Mouse (Mus musculus): Measurements from ENCODE around the gene Fuk.
A peak's percentile ranks its signal among the peaks of the same experiment; 100 is the strongest.
"Not testable (repeated sequence)": the region's sequence is repeated elsewhere in the genome, so short reads cannot be mapped to it uniquely, and the experiment has no call there.

Gene Fuk

DNA sequence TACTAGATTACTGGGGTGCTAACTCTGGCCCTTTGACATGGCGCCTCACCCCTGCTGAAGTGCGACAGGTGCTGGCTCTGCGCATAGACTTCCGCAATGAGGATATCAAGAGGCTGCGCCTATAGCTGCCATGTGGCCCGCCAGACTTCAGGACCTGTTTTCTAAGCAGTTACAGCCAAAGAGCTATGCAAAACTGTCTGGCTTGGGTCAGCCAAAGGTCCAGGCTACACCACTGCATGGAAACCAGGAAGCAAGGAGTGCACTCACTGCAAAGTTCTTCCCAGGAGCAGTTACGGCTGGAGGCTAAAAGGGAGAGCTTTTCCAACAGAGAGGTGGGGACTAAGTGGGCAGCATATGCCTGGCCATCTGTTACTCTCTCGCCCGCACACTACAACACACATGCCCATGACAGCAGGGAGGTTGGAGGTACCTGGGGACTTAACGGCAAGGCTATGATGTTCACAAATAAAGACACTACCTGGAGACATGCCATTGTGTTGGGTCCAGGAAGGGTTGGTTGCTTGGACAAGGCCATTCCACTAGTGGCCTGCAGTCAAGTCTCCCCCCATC lies 20.5 kb downstream of the Fuk start:
- DNase-seq (ENCODE audit: low read depth in 1 of 2, low spot score in 2 of 2) = no peak

DNA sequence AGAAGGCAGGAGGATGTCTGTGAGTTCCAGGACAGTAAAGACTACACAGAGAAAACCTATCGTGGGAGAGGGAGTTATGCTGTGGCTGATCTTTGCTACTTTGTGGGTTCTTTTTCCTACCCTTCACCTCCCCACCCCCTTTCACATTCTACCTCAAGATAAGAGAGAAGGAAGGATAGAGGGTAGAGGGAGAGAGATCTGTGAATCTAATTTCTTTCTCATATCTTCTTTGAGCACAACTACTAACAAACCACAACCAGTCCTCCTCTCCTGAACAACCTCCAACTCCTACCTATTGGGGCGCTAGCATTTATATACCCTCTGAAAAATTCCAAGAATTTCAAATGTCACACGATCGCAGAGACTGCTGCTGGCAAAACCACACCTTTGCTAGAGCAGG lies 24.4 kb downstream of the Fuk start:
- no peak for DNase-seq (ENCODE audit: low read depth in 1 of 2, low spot score in 2 of 2)

DNA sequence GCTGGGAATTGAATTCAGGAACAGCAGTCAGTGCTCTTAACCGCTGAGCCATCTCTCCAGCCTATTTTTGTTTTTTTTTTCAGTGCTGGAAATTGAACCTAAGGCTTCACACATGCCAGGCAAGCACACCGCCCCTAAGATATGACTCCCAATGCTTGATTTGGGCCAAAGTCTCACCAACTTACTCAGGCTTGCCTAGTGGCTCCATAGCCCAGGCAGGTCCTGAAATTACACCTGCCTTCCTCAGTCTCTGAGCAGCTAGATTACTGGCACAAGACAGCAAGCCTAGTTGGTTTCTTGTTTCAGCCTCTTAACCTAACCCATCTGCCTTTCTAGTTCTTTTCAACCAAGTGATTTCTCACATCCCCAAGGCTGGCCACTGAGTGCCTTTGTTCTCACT lies 31.8 kb downstream of the Fuk start:
- DNase-seq (ENCODE audit: low read depth in 1 of 2, low spot score in 2 of 2) = no peak

DNA sequence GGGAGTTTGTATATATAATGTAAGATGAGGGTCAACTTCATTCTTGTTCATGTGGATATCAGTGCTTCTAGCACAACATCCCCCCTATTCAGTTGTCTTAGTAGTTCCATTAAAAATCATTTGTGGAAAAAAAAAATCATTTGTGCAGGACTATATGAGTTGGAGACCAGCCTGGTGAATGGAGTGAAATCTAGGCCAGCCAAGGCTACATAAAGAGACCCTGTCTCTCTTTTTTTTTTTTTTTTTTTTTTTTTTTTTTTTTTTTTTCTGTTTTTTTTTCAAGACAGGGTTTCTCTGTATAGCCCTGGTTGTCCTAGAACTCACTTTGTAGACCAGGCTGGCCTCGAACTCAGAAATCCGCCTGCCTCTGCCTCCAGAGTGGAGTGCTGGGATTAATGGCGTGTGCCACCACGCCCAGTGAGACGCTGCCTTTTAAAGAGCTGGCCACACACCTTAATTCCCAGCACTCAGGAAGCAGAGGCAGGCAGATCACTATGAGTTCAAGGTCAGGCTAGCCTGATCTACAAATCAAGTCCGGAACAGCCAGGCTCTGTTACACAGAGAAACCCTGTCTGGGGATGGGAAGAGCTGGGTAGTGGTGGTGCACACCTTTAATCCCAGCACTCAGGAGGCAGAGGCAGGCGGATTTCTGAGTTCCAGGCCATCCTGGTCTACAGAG lies 40.8 kb downstream of the Fuk start:
- DNase-seq (ENCODE audit: low read depth in 1 of 2, low spot score in 2 of 2) = not testable (repeated sequence)

DNA sequence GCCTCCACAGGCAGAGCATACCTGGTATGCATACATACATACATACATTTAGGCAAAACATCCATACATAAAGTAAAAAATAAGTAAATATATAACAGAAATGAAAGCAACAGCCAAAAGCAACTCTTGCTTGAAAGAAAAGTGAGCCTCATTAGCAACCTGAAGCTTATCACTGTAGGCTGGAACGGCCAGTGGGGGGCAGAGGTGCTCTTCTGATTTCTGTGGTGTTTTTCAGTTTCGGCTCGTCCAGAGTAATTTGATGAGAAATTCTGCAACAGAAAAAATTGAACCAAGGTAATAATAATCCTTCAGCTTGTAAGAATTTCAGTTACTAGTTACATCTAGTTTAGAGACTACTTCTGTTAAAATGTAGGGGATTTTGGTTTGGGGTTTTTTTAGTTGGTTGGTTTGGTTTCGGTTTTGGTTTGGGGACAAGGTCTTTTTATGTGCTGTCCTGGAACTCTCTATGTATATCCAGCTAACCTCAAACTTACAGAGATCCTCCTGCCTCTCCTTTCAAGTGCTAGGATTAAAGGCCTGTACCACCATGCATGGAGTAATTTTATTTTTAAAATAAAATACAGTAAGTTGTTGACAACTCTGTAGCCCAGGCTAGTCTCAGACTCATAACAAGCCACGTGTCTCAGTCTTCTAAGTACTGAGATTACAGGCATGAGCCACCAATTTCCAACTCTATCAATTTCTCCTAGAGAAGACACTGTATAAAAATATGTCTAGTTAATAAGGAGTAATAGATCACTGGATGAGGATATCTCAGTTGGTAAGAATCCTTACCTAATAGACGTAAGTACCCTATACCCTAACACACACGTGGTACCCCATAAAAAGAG lies 42.4 kb downstream of the Fuk start:
- DNase-seq (ENCODE audit: low read depth in 1 of 2, low spot score in 2 of 2) = no peak

DNA sequence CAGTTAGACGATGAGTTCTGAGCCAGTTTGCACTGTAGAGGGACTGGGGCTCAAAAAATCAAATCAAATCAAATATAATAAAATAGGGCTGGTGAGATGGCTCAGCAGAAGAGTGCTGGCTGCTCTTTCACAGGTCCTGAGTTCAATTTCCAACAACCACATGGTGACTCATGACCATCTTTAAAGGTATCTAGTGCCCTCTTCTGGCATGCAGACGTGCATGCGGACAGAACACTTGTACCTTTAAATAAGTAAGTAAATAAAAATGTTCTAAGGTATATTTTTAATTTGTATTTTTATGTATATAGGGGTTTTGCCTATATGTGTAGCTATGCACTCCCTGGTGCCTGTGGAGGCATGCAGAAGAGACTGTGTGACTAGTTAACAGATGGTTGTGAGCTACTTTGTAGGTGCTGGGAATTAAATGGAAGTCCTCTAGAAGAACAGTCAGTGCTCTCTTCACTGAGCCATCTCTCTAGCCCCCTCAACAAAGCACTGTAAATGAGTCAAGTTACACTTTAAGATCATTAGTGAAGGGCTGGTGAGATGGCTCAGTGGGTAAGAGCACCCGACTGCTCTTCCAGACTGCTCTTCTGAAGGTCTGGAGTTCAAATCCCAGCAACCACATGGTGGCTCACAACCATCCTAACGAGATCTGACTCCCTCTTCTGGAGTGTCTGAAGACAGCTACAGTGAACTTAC lies 45.4 kb downstream of the Fuk start:
- no peak for DNase-seq (ENCODE audit: low read depth in 1 of 2, low spot score in 2 of 2)

DNA sequence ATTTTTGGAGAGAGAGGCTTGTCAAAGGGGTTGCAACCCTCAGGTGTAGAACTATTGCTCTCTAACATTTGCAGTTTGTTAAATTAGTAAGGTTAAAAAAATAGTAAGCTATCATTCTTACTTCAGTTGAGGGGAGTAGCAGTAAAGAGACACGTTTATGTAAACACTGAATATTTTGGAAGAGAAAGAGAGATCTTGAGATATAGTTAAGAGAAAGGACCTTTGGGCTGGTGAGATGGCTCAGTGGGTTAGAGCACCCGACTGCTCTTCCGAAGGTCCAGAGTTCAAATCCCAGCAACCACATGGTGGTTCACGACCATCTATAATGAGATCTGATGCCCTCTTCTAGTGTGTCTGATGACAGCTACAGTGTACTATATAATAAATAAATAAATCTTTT lies 46.2 kb downstream of the Fuk start:
- DNase-seq (ENCODE audit: low read depth in 1 of 2, low spot score in 2 of 2) = not testable (repeated sequence)

DNA sequence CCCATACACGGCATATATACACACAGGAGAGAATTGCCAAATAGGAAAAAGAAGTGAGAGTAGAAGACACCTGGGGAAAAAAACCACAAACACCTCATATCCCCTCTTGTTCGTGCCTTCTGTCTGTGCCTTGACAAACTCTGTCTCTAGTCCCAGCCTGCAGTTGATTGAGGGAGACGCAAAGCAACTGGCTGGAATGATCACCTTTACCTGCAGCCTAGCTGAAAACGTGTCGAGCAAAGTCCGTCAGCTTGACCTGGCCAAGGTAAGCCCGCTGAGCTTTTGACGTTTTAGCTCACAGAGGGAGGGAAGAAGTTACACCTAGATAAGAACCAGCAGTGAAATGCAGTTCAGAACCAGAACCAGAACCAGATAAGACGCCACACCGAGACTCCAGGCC lies 51.1 kb downstream of the Fuk start:
- no peak for DNase-seq (ENCODE audit: low read depth in 1 of 2, low spot score in 2 of 2)

DNA sequence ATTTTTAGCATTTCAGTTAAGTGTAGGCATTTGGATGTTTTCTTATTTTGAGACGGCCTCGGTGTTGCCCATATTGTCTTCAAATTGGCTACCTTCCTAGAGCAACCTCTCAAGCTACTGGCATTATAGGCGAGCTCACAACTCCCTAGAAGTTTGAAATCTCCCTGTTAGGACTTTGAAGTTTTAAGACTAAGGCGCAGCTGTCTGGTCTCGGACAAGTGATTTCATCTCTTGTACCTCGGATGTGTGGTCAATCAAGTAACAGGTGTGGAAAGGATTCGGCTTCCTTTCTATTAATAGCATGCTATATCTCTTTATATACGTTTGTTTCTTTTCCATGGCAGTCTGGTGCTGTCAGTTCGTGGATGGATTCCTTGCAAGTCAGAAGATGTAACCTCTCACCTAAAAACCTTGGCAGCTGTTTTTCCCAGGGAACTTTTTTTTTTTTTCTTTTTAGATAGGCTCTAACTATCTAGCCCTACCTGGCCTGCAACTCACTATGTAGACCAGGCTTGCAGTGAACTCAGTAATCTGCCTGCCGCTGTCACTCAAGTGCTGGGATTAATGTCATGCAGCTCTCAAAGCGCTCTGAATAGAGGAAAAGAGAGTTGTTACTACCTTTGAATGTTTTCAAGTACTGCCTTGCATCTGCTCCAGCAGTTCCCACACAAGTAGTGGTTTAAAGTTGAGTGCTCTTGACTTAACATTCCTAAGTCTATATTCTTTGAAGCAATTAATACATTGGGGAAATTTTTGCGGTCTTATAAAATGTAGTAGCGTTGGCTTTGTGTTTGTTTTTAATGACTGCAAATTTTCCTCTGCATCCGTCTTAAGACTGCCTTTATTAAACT lies 54.4 kb downstream of the Fuk start:
- DNase-seq (ENCODE audit: low read depth in 1 of 2, low spot score in 2 of 2) = no peak

DNA sequence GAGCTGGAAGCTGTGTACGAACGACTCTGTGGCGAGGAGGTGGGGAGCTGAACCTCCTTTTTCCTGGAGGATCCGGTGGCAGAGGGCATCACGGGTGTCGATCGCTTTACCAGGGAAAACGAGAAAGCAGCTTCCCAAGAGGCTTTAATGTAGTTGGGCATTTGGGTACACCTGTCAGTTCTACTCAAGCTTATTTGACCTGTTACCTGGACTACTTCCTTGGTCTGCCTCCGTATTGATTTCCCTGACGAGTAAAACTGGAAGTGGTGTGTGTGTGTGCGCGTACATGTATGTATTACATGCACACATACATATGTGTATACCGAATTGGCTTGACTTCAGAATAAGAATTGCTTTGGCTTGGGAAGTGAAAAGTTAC lies 55.1 kb downstream of the Fuk start:
- DNase-seq (ENCODE audit: low read depth in 1 of 2, low spot score in 2 of 2) = no peak

DNA sequence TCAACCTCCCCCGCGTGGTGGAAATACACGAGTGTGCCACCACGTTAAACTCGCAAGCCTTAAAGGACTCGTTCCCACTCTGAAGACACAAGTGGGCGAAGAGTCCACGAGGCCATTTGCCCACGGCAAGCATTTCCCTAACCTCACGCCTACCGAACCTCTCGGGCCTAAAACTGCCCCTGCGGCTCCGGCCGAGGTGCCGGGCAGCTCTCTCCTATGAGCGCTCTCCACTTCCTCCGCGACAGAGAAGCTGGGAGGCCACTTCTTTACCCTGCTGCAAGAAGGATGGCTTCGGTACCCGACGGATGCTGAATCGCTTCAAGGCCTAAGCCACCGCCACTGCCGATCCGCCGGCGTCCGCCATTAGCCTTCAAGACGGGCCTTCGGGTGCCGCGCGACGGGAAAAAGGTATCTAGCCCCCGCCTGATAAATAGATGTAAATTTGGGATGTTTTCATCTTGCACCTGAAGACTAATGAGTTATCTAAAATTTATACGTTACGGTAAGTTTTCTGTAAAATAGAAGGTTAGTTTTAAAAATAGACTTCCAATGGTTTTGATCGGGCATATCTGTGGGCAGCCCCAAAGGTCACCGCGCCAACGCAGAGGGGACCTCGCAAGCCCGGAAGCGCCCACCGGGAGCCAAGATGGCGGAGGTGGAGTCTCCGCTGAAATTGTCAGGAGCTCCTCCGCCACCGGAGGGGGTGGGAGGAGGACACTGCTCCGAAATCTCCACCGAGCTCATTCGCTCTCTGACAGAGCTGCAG lies 55.7 kb downstream of the Fuk start, which contains the start of the genes Cog4 and Sf3b3:
Cog4 (plus strand) TSS at position 196 of the 766 bp plus-strand sequence.
Sf3b3 (minus strand) TSS at position 383 of the 766 bp plus-strand sequence.
- DNase-seq (ENCODE audit: low read depth in 1 of 2, low spot score in 2 of 2) = peak; percentile 62 to 76

DNA sequence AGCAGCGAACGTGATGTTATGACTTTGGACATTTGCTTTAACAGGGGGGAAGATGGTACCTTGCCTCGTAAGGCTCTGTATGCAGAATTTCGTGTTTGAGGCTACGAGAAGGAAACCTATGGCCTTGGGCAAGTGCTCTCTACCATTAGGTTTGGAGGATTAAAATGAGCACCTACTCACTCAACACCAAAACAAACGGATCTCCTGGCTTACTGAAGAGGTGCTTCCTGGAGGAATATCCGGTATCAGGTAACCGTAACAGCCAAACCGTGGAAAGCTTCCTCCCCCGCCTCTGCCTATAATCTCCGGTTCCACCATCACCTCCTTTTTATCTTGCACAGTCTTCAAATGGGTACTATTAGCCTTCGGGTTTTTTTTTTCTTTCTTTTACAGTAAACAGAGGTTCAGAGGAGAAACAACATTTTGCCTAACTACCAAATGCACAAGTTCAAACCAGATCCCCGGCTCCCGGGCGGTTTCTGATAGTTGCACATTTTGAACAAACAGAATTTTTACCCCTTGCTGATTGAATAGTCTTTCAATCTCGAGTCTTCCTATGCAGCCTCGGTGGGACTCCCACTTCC lies 56.4 kb downstream of the Fuk start:
- no peak for DNase-seq (ENCODE audit: low read depth in 1 of 2, low spot score in 2 of 2)

DNA sequence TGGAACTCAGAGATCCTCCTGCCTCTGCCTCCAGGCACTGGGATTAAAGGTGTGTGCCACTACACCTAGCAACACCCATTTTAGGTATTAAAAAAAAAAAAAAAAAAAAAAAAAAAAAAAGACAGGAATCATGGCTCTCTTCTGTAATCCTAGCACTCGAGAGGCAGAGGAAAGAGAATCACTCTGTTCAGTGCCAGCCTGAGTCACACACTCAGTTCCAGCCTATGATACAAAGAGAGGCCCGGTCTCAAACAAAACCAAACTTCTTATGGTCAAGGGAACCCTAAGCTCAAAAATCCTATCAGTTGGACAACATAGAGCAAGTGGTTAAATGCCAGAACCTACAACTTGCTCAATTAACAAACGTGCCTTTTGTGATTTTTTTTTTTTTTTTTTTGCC lies 57.3 kb downstream of the Fuk start:
- no peak for DNase-seq (ENCODE audit: low read depth in 1 of 2, low spot score in 2 of 2)

DNA sequence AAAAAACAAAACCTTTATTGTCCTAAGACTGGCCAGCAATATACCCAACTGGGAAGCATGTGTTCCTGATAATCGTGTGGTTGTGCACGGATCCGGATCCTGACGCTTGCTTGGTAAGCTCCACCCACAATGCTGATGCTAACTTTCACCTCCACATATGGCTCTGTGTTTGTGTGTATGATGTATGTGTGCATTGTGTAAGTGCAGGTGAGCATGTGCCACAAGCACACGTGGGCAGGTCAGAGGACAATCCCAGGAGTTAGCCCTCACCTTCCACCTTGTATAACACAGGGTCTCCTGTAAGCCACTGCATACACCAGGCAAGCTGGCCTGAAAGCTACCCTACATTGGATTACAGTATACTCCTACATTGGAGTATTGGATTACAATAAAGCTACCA lies 59.1 kb downstream of the Fuk start:
- no peak for DNase-seq (ENCODE audit: low read depth in 1 of 2, low spot score in 2 of 2)

DNA sequence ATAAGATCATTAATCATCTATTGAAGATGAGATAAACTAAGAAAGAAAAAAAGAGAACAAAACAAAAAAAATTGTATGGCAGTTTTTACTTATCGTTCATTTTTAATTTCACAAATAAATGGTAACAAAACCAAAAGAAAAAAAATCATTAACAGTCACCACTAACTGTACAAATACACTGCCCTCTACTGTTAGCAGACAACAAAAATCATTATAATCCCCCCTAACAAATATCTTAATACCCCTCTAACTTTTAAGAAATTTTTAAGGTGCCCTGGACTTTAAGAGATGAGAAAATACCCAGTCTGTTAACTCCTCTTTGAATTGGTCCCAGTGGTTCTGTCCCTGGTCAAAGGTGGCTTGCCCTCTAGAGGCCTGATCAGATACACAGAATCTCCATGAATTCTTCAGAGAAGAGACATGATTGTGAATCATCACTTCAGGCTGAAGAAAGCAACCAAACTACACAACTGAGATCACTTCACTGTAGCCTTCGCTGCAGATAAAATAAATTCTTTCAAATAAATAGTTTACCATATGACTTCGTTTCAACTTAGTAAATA lies 60.2 kb downstream of the Fuk start:
- DNase-seq (ENCODE audit: low read depth in 1 of 2, low spot score in 2 of 2) = no peak
